Mouse (Mus musculus): ENCODE results near the gene Ddx54. TPM values are rescaled to one million over a fixed set of nuclear protein-coding genes. Genes with fewer than 3 reads are reported as not detected.

The Ddx54 gene
- 53.2 and 53.6 TPM in 2 replicates for polyA plus RNA-seq (2016; fragmentation: Nextera tagmentation; extraction: Ambion mirVana)

DNA sequence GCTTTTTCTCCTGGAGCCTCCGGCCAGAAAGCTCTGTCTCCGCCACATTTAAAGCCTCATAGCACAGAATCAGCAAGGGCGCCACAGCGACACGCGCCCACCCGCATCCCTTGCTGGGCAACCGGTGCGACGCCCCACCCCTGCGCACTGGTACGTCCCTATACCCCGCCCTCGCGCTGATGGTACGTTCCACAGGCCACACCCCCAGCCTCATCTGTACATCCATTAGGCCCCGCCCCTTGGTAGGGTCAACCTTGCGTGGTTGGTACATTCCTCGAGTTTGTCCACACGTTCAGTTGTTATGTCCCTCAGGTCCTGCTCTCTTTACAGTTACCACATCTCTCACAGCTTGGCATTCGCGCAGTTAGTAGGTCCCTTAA, at the start of gene Ddx54, which contains the start of gene Rita1:
Gene Ddx54, plus strand, starts transcription at position 298 of the 380 bp plus-strand sequence.
Gene Rita1, minus strand, starts transcription at position 148 of the 380 bp plus-strand sequence.
- ATAC-seq (ENCODE audit: low FRiP score): peak; percentile 88
- H3K4me3 ChIP-seq: peak within 1 kb of the TSS; percentile 64
- peak within 1 kb of the TSS; percentile 91 for H3K4me2 ChIP-seq (replicated peaks)
- peaks cover 27% of the 10 kb centered on the region for H3K36me3 ChIP-seq
- no peaks in the 10 kb centered on the region for H3K27me3 ChIP-seq
- H3K9me3 ChIP-seq (replicated peaks): 0 out of 2 replicates have a peak, but pooled peaks cover 4% of the 10 kb centered on the region
- peak within 1 kb of the TSS; percentile 66 for H3K9ac ChIP-seq
- peak within 1 kb of the TSS; percentile 76 for H3K27ac ChIP-seq
- peaks cover 18% of the 10 kb centered on the region for H3K4me1 ChIP-seq
- WGBS: under 1% methylated on average over 22 of the region's 22 CpGs

DNA sequence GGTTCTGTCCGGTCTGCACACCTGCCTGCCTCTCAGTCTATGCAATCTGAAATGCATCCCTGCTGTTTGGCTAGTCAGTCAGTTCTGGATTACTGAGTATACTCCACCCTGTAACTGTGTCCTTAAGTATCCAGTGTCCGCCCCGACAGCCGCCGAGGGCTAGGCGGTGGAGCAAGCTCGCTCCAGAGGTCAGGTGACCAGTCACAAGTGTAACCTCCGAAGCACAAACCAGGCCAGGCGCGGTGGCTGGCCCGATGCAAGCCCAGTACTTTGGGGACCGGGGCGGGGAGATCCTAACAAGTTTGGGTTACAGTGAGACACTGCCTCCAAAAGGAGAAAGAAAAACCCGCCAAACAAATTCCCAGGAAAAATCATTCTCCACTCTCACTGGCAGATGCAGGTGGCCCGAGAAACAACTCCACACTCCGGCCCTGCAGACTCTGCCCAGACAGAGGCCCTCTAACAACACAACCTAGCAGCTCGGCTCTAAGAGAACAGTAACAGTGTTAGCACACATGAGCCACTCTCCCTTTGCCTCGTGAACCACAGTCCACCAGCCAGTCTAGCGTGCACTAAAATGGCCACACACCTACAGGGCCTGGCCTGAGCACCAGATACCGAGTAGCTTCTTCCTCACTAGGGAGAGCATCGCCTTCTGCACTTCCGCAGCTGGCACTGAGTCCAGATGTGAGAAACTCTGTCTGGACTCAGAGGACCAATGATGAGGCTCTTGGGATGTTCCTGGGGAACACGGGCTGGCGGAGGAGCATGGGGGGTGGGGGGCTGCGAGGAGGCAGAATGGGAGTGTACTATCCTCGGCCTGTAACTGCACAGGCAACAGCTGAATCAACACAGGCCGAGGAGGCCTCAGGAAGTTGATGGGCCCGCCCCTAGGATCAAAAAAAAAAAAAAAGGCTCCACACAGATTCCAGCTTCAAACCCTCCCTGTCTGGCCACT, 49.3 kb upstream of the Ddx54 start:
- Histone ChIP-seq H3K27me3 (no peaks in the 10 kb centered on the region), H3K9me3 (replicated peaks) (no peaks in the 10 kb centered on the region), H3K27ac (peak overlapping the region; percentile 67), H3K4me3 (no peak overlapping the region), H3K36me3 (no peaks in the 10 kb centered on the region), H3K9ac (no peak overlapping the region), H3K4me1 (peaks cover 79% of the 10 kb centered on the region), H3K4me2 (replicated peaks) (peak overlapping the region; percentile 11; the same call in 1 of the 2 replicates)
- 52% methylated on average over 28 of the region's 28 CpGs for WGBS
- ATAC-seq (ENCODE audit: low FRiP score): no peak

DNA sequence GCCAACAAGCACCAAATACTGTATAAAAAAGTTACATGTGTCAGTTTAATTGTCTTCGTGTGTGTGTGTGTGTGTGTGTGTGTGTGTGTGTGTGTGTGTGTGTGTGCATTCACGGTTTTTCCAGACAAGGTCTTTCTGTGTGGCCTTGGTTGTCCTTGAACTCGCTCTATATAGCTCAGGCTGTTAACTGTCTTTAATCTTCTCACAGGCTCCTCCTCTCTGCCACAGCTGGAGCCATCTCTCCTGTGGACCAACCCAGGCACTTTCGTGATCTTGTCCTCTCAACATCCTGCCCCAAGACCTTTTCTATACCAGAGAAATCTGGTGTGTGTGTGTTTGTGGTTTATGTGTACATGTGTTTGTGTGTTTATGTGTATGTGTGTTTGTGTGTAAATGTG, 48.6 kb upstream of the Ddx54 start:
- H3K36me3 ChIP-seq: no peaks in the 10 kb centered on the region
- no peak for ATAC-seq (ENCODE audit: low FRiP score)
- no peaks in the 10 kb centered on the region for H3K9me3 ChIP-seq (replicated peaks)
- peaks cover 80% of the 10 kb centered on the region for H3K4me1 ChIP-seq
- H3K4me2 ChIP-seq (replicated peaks): peak overlapping the region; percentile 11; the same call in 1 of the 2 replicates
- peak overlapping the region; percentile 67 for H3K27ac ChIP-seq
- WGBS: 44% methylated on average over 4 of the region's 4 CpGs
- H3K4me3 ChIP-seq: no peak overlapping the region
- H3K9ac ChIP-seq: no peak overlapping the region
- no peaks in the 10 kb centered on the region for H3K27me3 ChIP-seq

- peaks cover 75% of the 10 kb centered on the region for H3K4me1 ChIP-seq
- H3K4me2 ChIP-seq (replicated peaks): 0 out of 2 replicates have a peak overlapping the region, but pooled peaks have one; percentile 11
- peak overlapping the region; percentile 82 for H3K27ac ChIP-seq
- no peak overlapping the region for H3K9ac ChIP-seq
- H3K36me3 ChIP-seq: no peaks in the 10 kb centered on the region
- H3K4me3 ChIP-seq: no peak overlapping the region
- H3K9me3 ChIP-seq (replicated peaks): no peaks in the 10 kb centered on the region
- H3K27me3 ChIP-seq: no peaks in the 10 kb centered on the region
- no peak for ATAC-seq (ENCODE audit: low FRiP score)
- 35% methylated on average over 15 of the region's 15 CpGs for WGBS
Observed at GRCm38 (mm10) chr5:120565171-120565905, 47.2 kb upstream of the Ddx54 start.

GRCm38 (mm10) chr5:120566101-120566500, 46.4 kb upstream of the Ddx54 start:
- no peak overlapping the region for H3K4me3 ChIP-seq
- H3K9me3 ChIP-seq (replicated peaks): no peaks in the 10 kb centered on the region
- H3K4me2 ChIP-seq (replicated peaks): 0 out of 2 replicates have a peak overlapping the region, but pooled peaks have one; percentile 11
- no peaks in the 10 kb centered on the region for H3K27me3 ChIP-seq
- H3K36me3 ChIP-seq: no peaks in the 10 kb centered on the region
- peaks cover 75% of the 10 kb centered on the region for H3K4me1 ChIP-seq
- WGBS: 28% methylated on average over 5 of the region's 5 CpGs
- peak overlapping the region; percentile 13; the same call in 1 of the 2 replicates for H3K9ac ChIP-seq
- peak overlapping the region; percentile 82 for H3K27ac ChIP-seq
- ATAC-seq (ENCODE audit: low FRiP score): peak; percentile 62; the same call in 1 of the 2 replicates

DNA sequence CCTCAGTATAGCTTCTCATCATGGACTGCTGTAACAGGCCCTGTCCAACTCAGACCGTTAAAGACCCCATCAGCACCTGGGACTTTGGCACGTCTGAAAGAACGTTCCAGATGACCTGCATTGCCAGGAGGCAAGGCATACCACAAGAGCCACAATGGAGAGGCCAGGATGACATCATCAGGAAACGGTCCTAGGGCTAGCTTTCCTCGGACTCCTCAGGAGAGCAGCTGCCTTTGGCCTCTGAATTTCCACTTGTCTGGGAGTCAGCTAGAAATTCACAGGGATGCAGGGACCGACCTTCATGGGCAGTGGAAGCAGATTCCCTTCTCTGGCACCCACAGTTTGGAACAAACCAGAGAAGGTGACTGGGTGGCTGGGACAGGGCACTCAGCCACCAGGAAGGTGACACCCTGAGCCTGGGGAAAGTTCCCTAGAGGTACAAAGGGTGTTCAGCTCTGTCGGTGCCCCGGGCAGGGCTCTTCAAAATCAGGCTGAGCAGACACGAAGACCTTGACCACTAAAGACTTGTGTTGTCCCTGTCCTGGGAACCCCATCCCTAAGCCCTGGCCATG, 45.8 kb upstream of the Ddx54 start:
- Histone ChIP-seq H3K27ac (peak overlapping the region; percentile 82), H3K4me1 (peaks cover 79% of the 10 kb centered on the region), H3K9me3 (replicated peaks) (no peaks in the 10 kb centered on the region), H3K36me3 (no peaks in the 10 kb centered on the region), H3K4me3 (no peak overlapping the region), H3K27me3 (no peaks in the 10 kb centered on the region), H3K9ac (peak overlapping the region; percentile 25; the same call in 1 of the 2 replicates), H3K4me2 (replicated peaks) (peak overlapping the region; percentile 27; the same call in 1 of the 2 replicates)
- ATAC-seq (ENCODE audit: low FRiP score): peak; percentile 11; the same call in 1 of the 2 replicates
- 50% methylated on average over 9 of the region's 9 CpGs for WGBS

GRCm38 (mm10) chr5:120567253-120567701, 45.3 kb upstream of the Ddx54 start:
- no peaks in the 10 kb centered on the region for H3K27me3 ChIP-seq
- H3K4me3 ChIP-seq: no peak overlapping the region
- peak overlapping the region; percentile 82 for H3K27ac ChIP-seq
- peaks cover 79% of the 10 kb centered on the region for H3K4me1 ChIP-seq
- peak overlapping the region; percentile 25; the same call in 1 of the 2 replicates for H3K9ac ChIP-seq
- no peaks in the 10 kb centered on the region for H3K9me3 ChIP-seq (replicated peaks)
- 10% methylated on average over 21 of the region's 21 CpGs for WGBS
- ATAC-seq (ENCODE audit: low FRiP score): peak; percentile 62; the same call in 1 of the 2 replicates
- H3K4me2 ChIP-seq (replicated peaks): peak overlapping the region; percentile 27; the same call in 1 of the 2 replicates
- no peaks in the 10 kb centered on the region for H3K36me3 ChIP-seq

DNA sequence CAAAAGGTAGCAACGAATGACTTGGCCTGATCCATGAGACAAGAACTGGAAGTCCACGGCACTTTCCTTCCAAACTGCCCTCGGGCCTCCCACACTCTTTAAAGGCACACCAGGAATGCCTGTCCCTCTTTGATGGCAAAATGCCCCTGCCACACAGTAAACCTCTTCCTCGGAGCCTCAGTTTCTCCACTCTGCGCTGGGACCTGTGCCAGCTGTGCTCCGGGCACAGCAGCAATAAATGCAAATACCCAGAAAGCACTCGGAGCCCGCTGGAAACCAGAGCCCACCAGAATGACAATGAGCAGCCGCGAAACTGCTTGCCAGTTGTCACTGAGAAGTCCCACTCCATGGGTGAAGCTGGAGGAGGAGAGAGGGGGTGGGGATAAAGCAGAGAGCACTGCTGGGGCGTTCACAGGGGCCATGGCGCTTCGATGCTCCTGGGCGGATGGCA, 44.8 kb upstream of the Ddx54 start:
- Histone ChIP-seq H3K4me1 (peaks cover 78% of the 10 kb centered on the region), H3K9ac (no peak overlapping the region), H3K4me3 (no peak overlapping the region), H3K36me3 (no peaks in the 10 kb centered on the region), H3K27ac (peak overlapping the region; percentile 82), H3K27me3 (no peaks in the 10 kb centered on the region), H3K4me2 (replicated peaks) (peak overlapping the region; percentile 27), H3K9me3 (replicated peaks) (no peaks in the 10 kb centered on the region)
- WGBS: 30% methylated on average over 14 of the region's 14 CpGs
- 0 out of 2 replicates have a peak, but pooled peaks have one; percentile 26 for ATAC-seq (ENCODE audit: low FRiP score)

DNA sequence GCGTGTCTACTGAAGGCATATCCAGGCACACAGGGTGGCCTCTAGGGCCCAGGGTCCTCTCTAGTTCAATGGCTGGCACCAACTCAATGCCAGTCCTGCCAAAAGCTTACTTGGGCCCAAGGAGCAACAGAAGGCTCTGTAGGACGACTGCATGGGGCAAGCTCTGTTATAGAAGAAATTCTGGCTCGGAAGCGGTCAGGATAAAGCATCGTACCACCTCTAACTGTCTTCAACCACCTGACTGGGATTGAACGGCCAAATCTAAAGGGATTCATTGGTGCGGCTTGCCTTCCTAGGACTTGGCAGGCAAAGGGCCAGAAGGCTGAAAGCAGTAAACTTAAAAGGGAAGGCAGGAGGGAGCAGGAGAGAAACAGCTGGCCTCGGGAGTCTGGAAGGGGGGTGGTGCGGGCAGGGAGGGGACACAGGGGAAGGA, 44.2 kb upstream of the Ddx54 start:
- WGBS: 62% methylated on average over 9 of the region's 9 CpGs
- ATAC-seq (ENCODE audit: low FRiP score): no peak
- peak overlapping the region; percentile 82 for H3K27ac ChIP-seq
- H3K4me2 ChIP-seq (replicated peaks): 0 out of 2 replicates have a peak overlapping the region, but pooled peaks have one; percentile 27
- no peaks in the 10 kb centered on the region for H3K36me3 ChIP-seq
- no peak overlapping the region for H3K4me3 ChIP-seq
- no peaks in the 10 kb centered on the region for H3K9me3 ChIP-seq (replicated peaks)
- no peaks in the 10 kb centered on the region for H3K27me3 ChIP-seq
- 0 out of 2 replicates have a peak overlapping the region, but pooled peaks have one; percentile 2 for H3K9ac ChIP-seq
- H3K4me1 ChIP-seq: peaks cover 72% of the 10 kb centered on the region

DNA sequence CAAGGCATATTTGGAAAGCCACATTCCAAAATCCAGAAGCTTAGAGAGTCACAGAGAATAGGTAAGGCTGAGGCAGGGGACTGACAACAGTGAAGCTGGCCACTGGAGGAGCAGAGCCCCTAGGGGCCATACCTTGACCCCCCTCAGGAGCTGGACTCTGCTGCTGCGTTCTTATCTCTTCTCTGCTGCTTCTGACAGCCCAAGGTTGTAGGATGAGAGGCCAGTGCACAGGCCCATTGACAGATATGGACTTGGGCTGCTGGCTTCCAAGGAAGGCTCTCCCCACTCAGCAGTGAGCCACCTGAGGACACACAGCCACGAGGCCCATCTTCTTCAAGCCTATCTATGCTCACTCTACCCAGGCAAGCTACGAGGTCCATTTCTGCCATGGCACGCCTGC, 43.6 kb upstream of the Ddx54 start:
- ATAC-seq (ENCODE audit: low FRiP score): no peak
- H3K9ac ChIP-seq: no peak overlapping the region
- H3K4me1 ChIP-seq: peaks cover 66% of the 10 kb centered on the region

GRCm38 (mm10) chr5:120569791-120570190, 42.7 kb upstream of the Ddx54 start:
- no peak overlapping the region for H3K9ac ChIP-seq
- H3K4me2 ChIP-seq (replicated peaks): no peak overlapping the region
- H3K4me3 ChIP-seq: no peak overlapping the region
- H3K27me3 ChIP-seq: no peaks in the 10 kb centered on the region
- H3K4me1 ChIP-seq: peaks cover 61% of the 10 kb centered on the region
- 87% methylated on average over 3 of the region's 3 CpGs for WGBS
- no peaks in the 10 kb centered on the region for H3K9me3 ChIP-seq (replicated peaks)
- ATAC-seq (ENCODE audit: low FRiP score): no peak
- H3K27ac ChIP-seq: no peak overlapping the region
- H3K36me3 ChIP-seq: no peaks in the 10 kb centered on the region

More for the DNA sequence above, 43.6 kb upstream of the Ddx54 start:
- H3K4me2 ChIP-seq (replicated peaks): no peak overlapping the region
- peak overlapping the region; percentile 82; the same call in 1 of the 2 replicates for H3K27ac ChIP-seq
- no peaks in the 10 kb centered on the region for H3K27me3 ChIP-seq
- H3K36me3 ChIP-seq: no peaks in the 10 kb centered on the region
- WGBS: 85% methylated on average over 4 of the region's 4 CpGs
- H3K9me3 ChIP-seq (replicated peaks): no peaks in the 10 kb centered on the region
- H3K4me3 ChIP-seq: no peak overlapping the region
